Mouse (Mus musculus) bone marrow, adult 2 months (tissue): ENCODE measurements at regions not wholly inside any gene's neighbourhood (a gene's known extent, or its start where the extent isn't known, plus 50 kb on each side); places are given as distances from the start of the nearest gene placed in this dataset.

ENCODE experiments used
- CTCF ChIP-seq: fragments of 200-500 bp; IDR thresholded peaks from 2 replicates; pipeline ENCODE4 v1.5.1; 2011; ENCODE audit warnings: low read length, control low read depth; ENCODE audit not compliant: control insufficient read depth, insufficient read depth
- POLR2A ChIP-seq: fragments of 200-500 bp; IDR thresholded peaks from 2 replicates; pipeline ENCODE4 v1.6.1; 2011; ENCODE audit warnings: low read depth, mild to moderate bottlenecking, control low read depth, low read length, borderline replicate concordance; ENCODE audit not compliant: control insufficient read depth

DNA sequence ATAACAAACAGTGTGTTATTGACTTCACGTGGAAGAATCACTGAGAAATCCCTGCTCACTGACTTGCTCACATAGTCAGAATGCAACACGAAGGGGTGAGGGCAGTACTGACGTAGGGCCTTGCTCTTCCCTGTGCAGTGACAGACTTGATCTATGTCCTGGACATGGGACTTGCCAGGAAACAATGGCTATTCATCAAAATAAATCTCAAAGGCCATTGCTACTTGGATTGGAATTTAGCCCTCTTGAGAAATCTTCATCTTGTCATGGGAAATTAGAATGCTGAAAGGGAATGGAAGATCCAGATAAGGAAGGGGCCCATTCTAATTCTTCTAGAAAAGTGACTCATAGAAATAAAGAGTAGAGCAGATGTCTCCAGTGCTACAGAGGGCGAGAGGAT lies 158.0 kb upstream of the Sstr4 start:
- TF ChIP-seq CTCF (no peak), POLR2A (no peak)
